Mouse (Mus musculus): ENCODE measurements around the gene Trmt112. TPM values are rescaled to one million over a fixed set of nuclear protein-coding genes. Genes with fewer than 3 reads are reported as not detected.
A peak's percentile ranks its signal among the peaks of the same experiment; 100 is the strongest.

Gene Trmt112
- total RNA-seq, 1 experiment, result 105 TPM

DNA sequence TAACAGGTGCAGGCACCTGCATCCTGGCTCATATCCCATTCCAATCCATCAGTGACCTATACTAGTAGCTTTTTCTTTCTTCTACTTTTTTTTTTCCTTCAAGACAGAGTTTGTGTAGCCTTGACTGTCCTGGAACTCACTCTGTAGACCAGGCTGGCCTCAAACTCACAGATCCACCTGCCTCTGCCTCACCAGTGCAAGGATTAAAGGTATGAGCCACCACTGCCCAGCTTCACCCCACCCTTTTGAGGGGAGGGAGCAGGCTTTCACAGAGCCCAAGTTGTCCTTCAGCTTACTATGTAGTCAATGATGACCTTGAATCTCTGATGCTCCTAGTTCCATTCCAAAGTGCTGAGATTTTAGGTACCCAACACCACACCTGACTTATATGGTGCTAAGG, 9.9 kb downstream of the Trmt112 start:
- TF ChIP-seq ZC3H11A (IDR thresholded peaks at IDR 0.05; ENCODE audit: borderline replicate concordance, low read depth, low read length) (no peak), MAFK (IDR thresholded peaks at IDR 0.05; ENCODE audit: insufficient read depth, low read depth, low read length) (no peak), CHD2 (IDR thresholded peaks at IDR 0.05; ENCODE audit: low read depth, low read length) (no peak), ZNF384 (IDR thresholded peaks at IDR 0.05; ENCODE audit: low read depth, low read length) (no peak), HCFC1 (IDR thresholded peaks at IDR 0.05; ENCODE audit: borderline replicate concordance, insufficient read depth, low read length) (no peak)
- no peaks in the 10 kb centered on the region for H3K9me3 ChIP-seq (ENCODE audit: control insufficient read depth, insufficient read depth, low read depth, low read length)
- H3K27ac ChIP-seq (ENCODE audit: insufficient read depth, low read depth, low read length, poor library complexity, severe bottlenecking), result no peak overlapping the region
- H3K4me1 ChIP-seq (ENCODE audit: control insufficient read depth in 2 of 2, insufficient read depth in 2 of 2, low read length in 2 of 2, poor library complexity in 1 of 2), result peaks cover 3 to 11% of the 10 kb centered on the region in 2 experiments; a peak in 3 of 4 replicates
- H3K4me3 ChIP-seq (ENCODE audit: insufficient read depth in 1 of 2, low read depth in 1 of 2, low read length in 2 of 2, poor library complexity in 1 of 2, severe bottlenecking in 1 of 2), result no peak overlapping the region
- no peak overlapping the region for H3K9ac ChIP-seq (ENCODE audit: insufficient read depth, low read depth, low read length, poor library complexity, severe bottlenecking)
- peaks cover 2% of the 10 kb centered on the region; the same call in 1 of the 2 replicates for H3K36me3 ChIP-seq (ENCODE audit: control insufficient read depth, insufficient read depth, low read length, poor library complexity, severe bottlenecking)
- no peak for DNase-seq (ENCODE audit: low read depth, low spot score)
- in situ Hi-C loops (cut with MboI; ENCODE audit: low sequenced_read_pairs in 2 of 2, unreplicated experiment in 2 of 2), result no loop called here

DNA sequence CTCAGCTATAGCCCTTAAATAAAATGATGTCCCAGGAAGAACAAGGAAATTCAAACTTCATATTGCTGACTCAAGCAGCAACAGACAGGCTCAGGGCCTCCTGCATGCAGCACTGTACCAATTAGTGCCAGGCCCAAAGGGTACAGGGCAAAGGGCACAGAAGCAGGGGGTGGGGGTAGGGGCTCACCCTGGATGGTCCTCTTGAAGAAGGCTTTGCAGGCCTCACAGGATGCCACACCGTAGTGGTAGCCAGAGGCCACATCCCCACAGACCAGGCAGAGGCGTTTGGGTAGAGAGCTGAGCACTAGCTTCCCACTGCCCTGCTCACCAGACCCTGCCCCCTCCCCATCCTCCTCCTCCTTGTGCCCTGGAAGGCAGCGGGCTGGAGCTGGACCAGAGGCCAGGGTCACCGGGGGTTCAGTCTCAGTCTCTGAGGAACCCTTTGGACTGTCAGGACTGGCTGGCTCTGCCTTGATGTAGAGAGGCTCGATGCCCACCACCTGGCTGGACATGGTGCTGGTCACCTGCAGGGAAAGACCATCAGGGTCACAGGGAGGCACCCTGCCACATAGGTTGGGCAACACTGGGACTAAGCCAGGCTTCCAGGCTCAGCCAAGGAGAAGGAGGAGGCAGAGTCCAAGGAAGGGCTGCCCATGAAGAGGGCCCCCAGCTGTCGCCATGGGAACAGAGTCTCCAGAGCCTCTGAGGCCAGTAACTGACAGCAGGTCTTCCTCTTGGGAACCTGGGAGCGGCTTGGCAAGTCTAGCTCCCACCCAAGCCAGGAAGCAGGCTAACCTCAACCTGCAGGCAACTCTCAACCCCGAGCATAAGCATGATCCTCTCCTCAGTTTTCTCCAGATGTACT, 10.6 kb downstream of the Trmt112 start:
- H3K27ac ChIP-seq (ENCODE audit: insufficient read depth, low read depth, low read length, poor library complexity, severe bottlenecking), result no peak overlapping the region
- peaks cover 2% of the 10 kb centered on the region; the same call in 1 of the 2 replicates for H3K36me3 ChIP-seq (ENCODE audit: control insufficient read depth, insufficient read depth, low read length, poor library complexity, severe bottlenecking)
- in situ Hi-C loops (cut with MboI; ENCODE audit: low sequenced_read_pairs in 2 of 2, unreplicated experiment in 2 of 2), result no loop called here
- no peaks in the 10 kb centered on the region for H3K9me3 ChIP-seq (ENCODE audit: control insufficient read depth, insufficient read depth, low read depth, low read length)
- no peak for TF ChIP-seq MAFK (IDR thresholded peaks at IDR 0.05; ENCODE audit: insufficient read depth, low read depth, low read length)
- no peak for TF ChIP-seq ZNF384 (IDR thresholded peaks at IDR 0.05; ENCODE audit: low read depth, low read length)
- no peak for TF ChIP-seq ZC3H11A (IDR thresholded peaks at IDR 0.05; ENCODE audit: borderline replicate concordance, low read depth, low read length)
- TF ChIP-seq HCFC1 (IDR thresholded peaks at IDR 0.05; ENCODE audit: borderline replicate concordance, insufficient read depth, low read length), result no peak
- TF ChIP-seq CHD2 (IDR thresholded peaks at IDR 0.05; ENCODE audit: low read depth, low read length), result no peak
- 0 out of 2 replicates have a peak overlapping the region, but pooled peaks have one; percentile 12 for H3K9ac ChIP-seq (ENCODE audit: insufficient read depth, low read depth, low read length, poor library complexity, severe bottlenecking)
- peaks cover 3 to 13% of the 10 kb centered on the region in 2 experiments; a peak in 3 of 4 replicates for H3K4me1 ChIP-seq (ENCODE audit: control insufficient read depth in 2 of 2, insufficient read depth in 2 of 2, low read length in 2 of 2, poor library complexity in 1 of 2)
- peak overlapping the region; percentile 72 to 83 for H3K4me3 ChIP-seq (ENCODE audit: insufficient read depth in 1 of 2, low read depth in 1 of 2, low read length in 2 of 2, poor library complexity in 1 of 2, severe bottlenecking in 1 of 2)
- DNase-seq (ENCODE audit: low read depth, low spot score), result no peak

DNA sequence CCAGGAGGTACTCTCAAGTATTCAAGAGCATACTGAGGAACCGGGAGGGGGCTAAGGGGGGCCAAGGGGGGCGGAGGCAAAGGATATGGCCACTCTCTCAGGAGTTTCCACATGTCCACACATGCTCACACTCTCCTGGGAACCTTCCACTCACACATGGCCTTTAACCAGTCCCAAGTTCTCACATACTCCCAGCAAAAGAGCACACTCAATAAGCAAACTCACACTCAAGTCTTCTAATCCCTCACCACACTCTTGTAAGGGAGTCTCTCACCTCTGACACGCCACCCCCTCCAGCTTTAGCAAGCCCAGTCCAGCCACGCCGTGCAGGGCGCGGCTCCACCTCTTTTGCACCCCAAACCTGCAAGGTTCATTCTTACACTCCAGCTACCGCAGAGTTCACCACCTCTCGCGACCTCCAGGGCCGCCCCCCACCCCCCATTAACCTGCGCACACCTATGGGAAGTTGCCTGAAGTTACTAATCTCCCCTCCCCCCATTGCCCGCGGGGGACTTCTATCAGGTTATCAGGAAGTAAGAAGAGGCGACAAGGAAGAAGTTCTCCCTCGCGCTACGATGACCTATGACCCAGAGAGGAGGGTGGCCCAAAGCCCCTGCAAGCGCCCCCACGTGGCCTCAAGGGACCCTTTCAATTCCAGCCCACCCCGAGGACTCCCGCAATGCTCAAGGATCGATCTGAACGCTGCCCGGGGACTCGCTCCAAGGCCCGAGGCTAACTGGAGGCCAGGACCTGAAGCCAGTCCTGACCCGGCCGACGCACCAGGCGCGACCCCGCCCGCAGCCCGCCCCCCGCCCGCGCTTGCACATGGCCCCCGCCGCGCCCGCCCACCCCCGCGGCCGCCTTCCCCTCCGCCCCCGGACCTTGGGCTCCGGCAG, 11.5 kb downstream of the Trmt112 start:
- DNase-seq (ENCODE audit: low read depth, low spot score), result peak; percentile 61
- Histone ChIP-seq H3K9ac (ENCODE audit: insufficient read depth, low read depth, low read length, poor library complexity, severe bottlenecking) (peak overlapping the region; percentile 83), H3K9me3 (ENCODE audit: control insufficient read depth, insufficient read depth, low read depth, low read length) (no peaks in the 10 kb centered on the region), H3K4me1 (ENCODE audit: control insufficient read depth in 2 of 2, insufficient read depth in 2 of 2, low read length in 2 of 2, poor library complexity in 1 of 2) (peaks cover 3 to 15% of the 10 kb centered on the region in 2 experiments; a peak in 3 of 4 replicates), H3K4me3 (ENCODE audit: insufficient read depth in 1 of 2, low read depth in 1 of 2, low read length in 2 of 2, poor library complexity in 1 of 2, severe bottlenecking in 1 of 2) (peak overlapping the region; percentile 72 to 83), H3K27ac (ENCODE audit: insufficient read depth, low read depth, low read length, poor library complexity, severe bottlenecking) (peak overlapping the region; percentile 77), H3K36me3 (ENCODE audit: control insufficient read depth, insufficient read depth, low read length, poor library complexity, severe bottlenecking) (peaks cover 2% of the 10 kb centered on the region; the same call in 1 of the 2 replicates)
- in situ Hi-C loops (cut with MboI; ENCODE audit: low sequenced_read_pairs in 2 of 2, unreplicated experiment in 2 of 2), result no loop called here
- no peak; the same call in 1 of the 2 replicates for TF ChIP-seq CHD2 (IDR thresholded peaks at IDR 0.05; ENCODE audit: low read depth, low read length)
- TF ChIP-seq HCFC1 (IDR thresholded peaks at IDR 0.05; ENCODE audit: borderline replicate concordance, insufficient read depth, low read length), result no peak
- TF ChIP-seq MAFK (IDR thresholded peaks at IDR 0.05; ENCODE audit: insufficient read depth, low read depth, low read length), result no peak
- TF ChIP-seq ZC3H11A (IDR thresholded peaks at IDR 0.05; ENCODE audit: borderline replicate concordance, low read depth, low read length), result no peak
- no peak for TF ChIP-seq ZNF384 (IDR thresholded peaks at IDR 0.05; ENCODE audit: low read depth, low read length)
